Mouse (Mus musculus): ENCODE measurements around the gene Snx9. TPM values are rescaled to one million over a fixed set of nuclear protein-coding genes. Genes with fewer than 3 reads are reported as not detected.

Gene Snx9
- polyA plus RNA-seq, 1 experiment from 2014 or later: 31.3 TPM

DNA sequence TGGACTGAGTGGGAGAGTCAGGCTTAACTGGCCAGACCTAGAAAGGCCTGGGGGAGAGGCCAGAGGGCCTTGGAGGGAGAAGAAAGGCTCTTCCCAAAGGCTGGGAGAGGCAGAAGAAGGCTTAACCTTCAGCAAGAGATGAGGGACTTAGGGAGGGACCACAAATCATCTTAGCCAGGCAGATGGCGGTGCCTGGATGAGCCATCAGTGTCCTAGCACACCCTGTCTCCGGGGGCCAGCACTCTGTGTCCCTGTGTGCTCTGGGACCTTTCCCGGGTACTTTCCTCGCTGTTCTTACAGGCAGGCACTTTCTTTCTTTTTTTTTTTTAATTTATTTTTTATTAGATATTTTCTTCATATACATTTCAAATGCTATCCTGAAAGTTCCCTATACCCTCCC is 68.6 kb downstream of the Snx9 start:
- no peaks in the 10 kb centered on the region for H3K27me3 ChIP-seq (ENCODE audit: control insufficient read depth, insufficient read depth, low read length)
- H3K9ac ChIP-seq (ENCODE audit: low read length): no peak overlapping the region
- no peaks in the 10 kb centered on the region for H3K9me3 ChIP-seq (replicated peaks; ENCODE audit: control insufficient read depth, low read length)
- 90% methylated on average over 4 of the region's 4 CpGs for WGBS
- H3K4me2 ChIP-seq (ENCODE audit: low read depth, low read length): no peak overlapping the region
- peaks cover 7% of the 10 kb centered on the region; the same call in 1 of the 2 replicates for H3K36me3 ChIP-seq (ENCODE audit: control insufficient read depth, insufficient read depth, low read length)
- no peak overlapping the region for H3K4me3 ChIP-seq (replicated peaks; ENCODE audit: low read length)
- ATAC-seq (ENCODE audit: insufficient read depth, low FRiP score): no peak
- H3K4me1 ChIP-seq (ENCODE audit: control insufficient read depth, insufficient read depth, low read length): no peaks in the 10 kb centered on the region
- H3K27ac ChIP-seq (ENCODE audit: low read length): no peak overlapping the region

GRCm38 (mm10) chr17:5911591-5911990 is 70.5 kb downstream of the Snx9 start:
- 64% methylated on average over 12 of the region's 12 CpGs for WGBS
- H3K36me3 ChIP-seq (ENCODE audit: control insufficient read depth, insufficient read depth, low read length): peaks cover 12% of the 10 kb centered on the region
- ATAC-seq (ENCODE audit: insufficient read depth, low FRiP score): 0 out of 2 replicates have a peak, but pooled peaks have one; percentile 21

DNA sequence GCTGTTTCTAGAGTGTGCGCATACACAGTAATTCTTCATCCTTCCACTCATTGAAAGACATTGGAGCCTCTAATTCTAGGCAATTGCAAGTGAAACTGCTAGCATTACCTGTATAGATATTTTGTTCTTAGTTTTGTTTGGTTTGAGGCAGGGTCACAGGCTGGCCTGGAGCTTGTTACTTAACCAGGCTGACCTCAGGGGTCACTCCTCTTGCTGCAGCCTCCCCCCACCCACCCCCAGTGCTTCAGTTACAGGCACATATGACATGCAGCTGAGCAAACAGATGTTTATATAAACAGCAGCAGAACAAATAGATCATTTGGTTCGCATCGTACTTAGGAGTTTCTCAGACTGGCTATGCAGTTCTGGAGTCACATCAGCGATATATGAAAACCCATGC is 71.7 kb downstream of the Snx9 start:
- no peak for ATAC-seq (ENCODE audit: insufficient read depth, low FRiP score)

More at GRCm38 (mm10) chr17:5911591-5911990, 70.5 kb downstream of the Snx9 start:
- no peak overlapping the region for H3K4me2 ChIP-seq (ENCODE audit: low read depth, low read length)
- H3K9me3 ChIP-seq (replicated peaks; ENCODE audit: control insufficient read depth, low read length): no peaks in the 10 kb centered on the region
- H3K4me1 ChIP-seq (ENCODE audit: control insufficient read depth, insufficient read depth, low read length): no peaks in the 10 kb centered on the region
- H3K27ac ChIP-seq (ENCODE audit: low read length): no peak overlapping the region
- H3K27me3 ChIP-seq (ENCODE audit: control insufficient read depth, insufficient read depth, low read length): no peaks in the 10 kb centered on the region
- no peak overlapping the region for H3K9ac ChIP-seq (ENCODE audit: low read length)
- no peak overlapping the region for H3K4me3 ChIP-seq (replicated peaks; ENCODE audit: low read length)

GRCm38 (mm10) chr17:5914217-5914616 is 73.1 kb downstream of the Snx9 start:
- H3K9me3 ChIP-seq (replicated peaks; ENCODE audit: control insufficient read depth, low read length): no peaks in the 10 kb centered on the region
- 72% methylated on average over 5 of the region's 5 CpGs for WGBS
- H3K4me2 ChIP-seq (ENCODE audit: low read depth, low read length): no peak overlapping the region
- H3K4me3 ChIP-seq (replicated peaks; ENCODE audit: low read length): no peak overlapping the region
- no peak for ATAC-seq (ENCODE audit: insufficient read depth, low FRiP score)
- H3K36me3 ChIP-seq (ENCODE audit: control insufficient read depth, insufficient read depth, low read length): peaks cover 11% of the 10 kb centered on the region; the same call in 1 of the 2 replicates
- no peak overlapping the region for H3K27ac ChIP-seq (ENCODE audit: low read length)
- no peaks in the 10 kb centered on the region for H3K27me3 ChIP-seq (ENCODE audit: control insufficient read depth, insufficient read depth, low read length)
- H3K4me1 ChIP-seq (ENCODE audit: control insufficient read depth, insufficient read depth, low read length): no peaks in the 10 kb centered on the region
- H3K9ac ChIP-seq (ENCODE audit: low read length): no peak overlapping the region

More for the DNA sequence above, 71.7 kb downstream of the Snx9 start:
- H3K4me2 ChIP-seq (ENCODE audit: low read depth, low read length): no peak overlapping the region
- H3K27me3 ChIP-seq (ENCODE audit: control insufficient read depth, insufficient read depth, low read length): no peaks in the 10 kb centered on the region
- no peaks in the 10 kb centered on the region for H3K4me1 ChIP-seq (ENCODE audit: control insufficient read depth, insufficient read depth, low read length)
- no peaks in the 10 kb centered on the region for H3K9me3 ChIP-seq (replicated peaks; ENCODE audit: control insufficient read depth, low read length)
- H3K36me3 ChIP-seq (ENCODE audit: control insufficient read depth, insufficient read depth, low read length): peaks cover 12% of the 10 kb centered on the region
- H3K9ac ChIP-seq (ENCODE audit: low read length): no peak overlapping the region
- H3K27ac ChIP-seq (ENCODE audit: low read length): no peak overlapping the region
- H3K4me3 ChIP-seq (replicated peaks; ENCODE audit: low read length): no peak overlapping the region
- WGBS: 66% methylated on average over 4 of the region's 4 CpGs

DNA sequence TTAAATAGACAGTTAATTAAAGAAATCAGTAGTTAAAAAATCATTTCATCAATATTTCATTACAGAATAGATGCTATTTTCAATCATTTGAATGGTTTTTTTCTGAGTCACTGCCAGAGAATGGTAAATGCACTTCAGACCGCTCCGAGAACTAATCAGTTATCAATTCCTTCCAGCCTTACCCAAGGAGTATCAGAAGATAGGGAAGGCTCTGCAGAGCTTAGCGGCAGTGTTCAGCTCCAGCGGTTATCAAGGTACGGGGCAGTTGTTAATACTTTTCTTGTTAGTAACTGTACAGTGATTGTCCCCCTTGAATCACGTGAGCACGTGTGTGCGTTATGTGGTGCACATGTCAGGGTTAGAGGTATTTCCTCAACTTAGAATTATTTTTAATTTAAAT is 80.8 kb downstream of the Snx9 start:
- no peaks in the 10 kb centered on the region for H3K27me3 ChIP-seq (ENCODE audit: control insufficient read depth, insufficient read depth, low read length)
- H3K36me3 ChIP-seq (ENCODE audit: control insufficient read depth, insufficient read depth, low read length): peaks cover 4% of the 10 kb centered on the region; the same call in 1 of the 2 replicates
- H3K9me3 ChIP-seq (replicated peaks; ENCODE audit: control insufficient read depth, low read length): no peaks in the 10 kb centered on the region
- H3K4me3 ChIP-seq (replicated peaks; ENCODE audit: low read length): no peak overlapping the region
- no peak overlapping the region for H3K9ac ChIP-seq (ENCODE audit: low read length)
- H3K4me1 ChIP-seq (ENCODE audit: control insufficient read depth, insufficient read depth, low read length): no peaks in the 10 kb centered on the region
- H3K27ac ChIP-seq (ENCODE audit: low read length): no peak overlapping the region
- ATAC-seq (ENCODE audit: insufficient read depth, low FRiP score): no peak
- H3K4me2 ChIP-seq (ENCODE audit: low read depth, low read length): no peak overlapping the region
- 93% methylated on average over 8 of the region's 8 CpGs for WGBS

DNA sequence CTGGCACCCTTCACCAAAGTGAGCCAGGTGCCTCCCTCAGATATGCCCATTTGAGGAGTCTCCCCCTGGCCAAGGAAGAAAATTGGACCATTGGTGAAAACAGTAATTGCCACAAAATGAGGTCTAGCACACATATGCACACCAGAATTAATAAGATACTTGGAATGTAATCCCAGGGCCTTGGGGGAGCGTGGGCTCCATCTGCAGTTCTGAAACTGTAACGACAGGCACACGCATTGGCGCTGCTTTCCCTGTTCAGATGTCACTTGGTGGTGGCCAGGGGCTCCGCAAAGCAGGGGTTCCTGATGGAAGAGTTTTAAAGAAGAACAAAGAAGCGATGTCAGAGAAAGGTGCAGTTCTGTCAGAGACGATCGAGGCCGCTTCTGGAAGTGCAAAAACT is 82.2 kb downstream of the Snx9 start:
- Histone ChIP-seq H3K36me3 (ENCODE audit: control insufficient read depth, insufficient read depth, low read length) (peaks cover 4% of the 10 kb centered on the region; the same call in 1 of the 2 replicates), H3K9me3 (replicated peaks; ENCODE audit: control insufficient read depth, low read length) (no peaks in the 10 kb centered on the region), H3K27me3 (ENCODE audit: control insufficient read depth, insufficient read depth, low read length) (no peaks in the 10 kb centered on the region), H3K4me1 (ENCODE audit: control insufficient read depth, insufficient read depth, low read length) (no peaks in the 10 kb centered on the region), H3K4me3 (replicated peaks; ENCODE audit: low read length) (no peak overlapping the region), H3K27ac (ENCODE audit: low read length) (no peak overlapping the region), H3K4me2 (ENCODE audit: low read depth, low read length) (no peak overlapping the region), H3K9ac (ENCODE audit: low read length) (no peak overlapping the region)
- no peak for ATAC-seq (ENCODE audit: insufficient read depth, low FRiP score)
- 77% methylated on average over 9 of the region's 9 CpGs for WGBS

- Histone ChIP-seq H3K4me1 (ENCODE audit: control insufficient read depth, insufficient read depth, low read length) (no peaks in the 10 kb centered on the region), H3K36me3 (ENCODE audit: control insufficient read depth, insufficient read depth, low read length) (no peaks in the 10 kb centered on the region; the same call in 1 of the 2 replicates), H3K27me3 (ENCODE audit: control insufficient read depth, insufficient read depth, low read length) (no peaks in the 10 kb centered on the region), H3K9me3 (replicated peaks; ENCODE audit: control insufficient read depth, low read length) (no peaks in the 10 kb centered on the region), H3K4me2 (ENCODE audit: low read depth, low read length) (no peak overlapping the region), H3K27ac (ENCODE audit: low read length) (no peak overlapping the region), H3K9ac (ENCODE audit: low read length) (no peak overlapping the region), H3K4me3 (replicated peaks; ENCODE audit: low read length) (no peak overlapping the region)
- ATAC-seq (ENCODE audit: insufficient read depth, low FRiP score): no peak
- 77% methylated on average over 8 of the region's 8 CpGs for WGBS
Observed at GRCm38 (mm10) chr17:5924238-5924637, 83.1 kb downstream of the Snx9 start.

GRCm38 (mm10) chr17:5926710-5927109 is 85.6 kb downstream of the Snx9 start:
- Histone ChIP-seq H3K4me3 (replicated peaks; ENCODE audit: low read length) (no peak overlapping the region), H3K4me2 (ENCODE audit: low read depth, low read length) (no peak overlapping the region), H3K9ac (ENCODE audit: low read length) (no peak overlapping the region), H3K9me3 (replicated peaks; ENCODE audit: control insufficient read depth, low read length) (no peaks in the 10 kb centered on the region), H3K4me1 (ENCODE audit: control insufficient read depth, insufficient read depth, low read length) (no peaks in the 10 kb centered on the region), H3K27me3 (ENCODE audit: control insufficient read depth, insufficient read depth, low read length) (no peaks in the 10 kb centered on the region), H3K36me3 (ENCODE audit: control insufficient read depth, insufficient read depth, low read length) (peaks cover 3% of the 10 kb centered on the region; the same call in 1 of the 2 replicates), H3K27ac (ENCODE audit: low read length) (no peak overlapping the region)
- no peak for ATAC-seq (ENCODE audit: insufficient read depth, low FRiP score)
- WGBS: 66% methylated on average over 7 of the region's 7 CpGs

DNA sequence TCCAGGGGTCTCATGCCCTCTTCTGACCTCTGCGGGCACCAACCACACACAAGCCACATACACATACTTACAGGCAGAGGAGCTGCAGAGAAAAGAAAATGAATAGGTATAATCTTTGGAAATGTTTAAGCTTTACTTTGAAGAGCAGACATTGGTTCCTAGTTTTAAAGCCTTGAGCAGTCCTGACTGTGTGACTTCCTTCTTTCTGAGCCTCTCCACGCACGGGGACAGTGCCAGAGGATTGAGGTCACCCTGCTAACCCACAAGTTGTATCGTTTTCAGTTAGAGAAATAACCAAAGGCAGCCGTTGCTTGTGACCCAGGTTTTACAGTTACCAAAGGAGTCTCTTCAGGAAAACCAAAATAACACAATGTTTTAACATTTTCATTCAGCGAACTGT is 87.9 kb downstream of the Snx9 start:
- Histone ChIP-seq H3K27ac (ENCODE audit: low read length) (no peak overlapping the region), H3K4me2 (ENCODE audit: low read depth, low read length) (no peak overlapping the region), H3K9me3 (replicated peaks; ENCODE audit: control insufficient read depth, low read length) (no peaks in the 10 kb centered on the region), H3K9ac (ENCODE audit: low read length) (no peak overlapping the region), H3K27me3 (ENCODE audit: control insufficient read depth, insufficient read depth, low read length) (no peaks in the 10 kb centered on the region), H3K4me1 (ENCODE audit: control insufficient read depth, insufficient read depth, low read length) (no peaks in the 10 kb centered on the region), H3K36me3 (ENCODE audit: control insufficient read depth, insufficient read depth, low read length) (0 out of 2 replicates have a peak, but pooled peaks cover 3% of the 10 kb centered on the region), H3K4me3 (replicated peaks; ENCODE audit: low read length) (no peak overlapping the region)
- 87% methylated on average over 6 of the region's 6 CpGs for WGBS
- no peak for ATAC-seq (ENCODE audit: insufficient read depth, low FRiP score)

Data from stomach, embryonic 16.5 days (tissue).